Mouse (Mus musculus): ENCODE results near the gene Coa7. TPM values are rescaled to one million over a fixed set of nuclear protein-coding genes. Genes with fewer than 3 reads are reported as not detected.

Gene Coa7
- polyA plus RNA-seq, 1 experiment from 2014 or later, result 48.9 TPM

GRCm38 (mm10) chr4:108369254-108369653 is 41.3 kb downstream of the Coa7 start:
- H3K36me3 ChIP-seq (ENCODE audit: control insufficient read depth, insufficient read depth, low read length), result no peaks in the 10 kb centered on the region
- peaks cover 14 to 18% of the 10 kb centered on the region in 2 experiments for H3K4me1 ChIP-seq (ENCODE audit: control insufficient read depth in 2 of 2, insufficient read depth in 2 of 2, low read length in 2 of 2)
- H3K4me3 ChIP-seq (ENCODE audit: control insufficient read depth in 1 of 2, insufficient read depth in 1 of 2, low read depth in 1 of 2, low read length in 2 of 2), result no peak overlapping the region
- H3K27me3 ChIP-seq (ENCODE audit: control insufficient read depth, insufficient read depth, low read length), result no peaks in the 10 kb centered on the region
- 36% methylated on average over 5 of the region's 5 CpGs for WGBS
- H3K9ac ChIP-seq (ENCODE audit: low read length), result no peak overlapping the region
- ATAC-seq (ENCODE audit: insufficient number of reproducible peaks, insufficient read depth, low FRiP score, low read depth), result no peak
- H3K4me2 ChIP-seq (ENCODE audit: low read length), result no peak overlapping the region
- H3K9me3 ChIP-seq (ENCODE audit: control insufficient read depth, low read length), result no peaks in the 10 kb centered on the region
- H3K27ac ChIP-seq (replicated peaks in 1 of 2; ENCODE audit: control insufficient read depth in 1 of 2, insufficient read depth in 1 of 2, low read depth in 2 of 2, low read length in 2 of 2), result no peak overlapping the region

DNA sequence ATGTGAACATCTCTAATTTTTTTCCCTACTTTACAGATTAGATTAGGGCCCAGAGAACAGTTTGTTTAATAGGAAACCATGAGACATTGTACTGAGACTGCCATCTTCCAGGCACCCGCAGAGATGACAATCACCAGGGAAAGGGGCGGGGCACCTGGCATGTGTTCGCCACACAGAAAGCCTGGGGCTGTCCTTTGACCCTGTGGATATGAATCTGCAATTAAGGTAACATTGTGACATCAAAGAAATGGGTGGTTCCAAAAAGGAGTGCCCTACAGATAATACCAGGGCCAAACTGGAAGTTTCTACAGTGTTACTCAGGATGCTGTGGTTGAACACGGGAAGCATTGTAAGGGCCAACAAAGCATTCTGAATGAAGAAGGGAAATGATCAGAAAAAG is 42.5 kb downstream of the Coa7 start:
- Histone ChIP-seq H3K4me1 (ENCODE audit: control insufficient read depth in 2 of 2, insufficient read depth in 2 of 2, low read length in 2 of 2) (peaks cover 10 to 14% of the 10 kb centered on the region in 2 experiments; a peak in 3 of 4 replicates), H3K9ac (ENCODE audit: low read length) (no peak overlapping the region), H3K4me3 (ENCODE audit: control insufficient read depth in 1 of 2, insufficient read depth in 1 of 2, low read depth in 1 of 2, low read length in 2 of 2) (no peak overlapping the region), H3K4me2 (ENCODE audit: low read length) (no peak overlapping the region), H3K27me3 (ENCODE audit: control insufficient read depth, insufficient read depth, low read length) (no peaks in the 10 kb centered on the region), H3K9me3 (ENCODE audit: control insufficient read depth, low read length) (no peaks in the 10 kb centered on the region), H3K27ac (replicated peaks in 1 of 2; ENCODE audit: control insufficient read depth in 1 of 2, insufficient read depth in 1 of 2, low read depth in 2 of 2, low read length in 2 of 2) (no peak overlapping the region), H3K36me3 (ENCODE audit: control insufficient read depth, insufficient read depth, low read length) (no peaks in the 10 kb centered on the region)
- 67% methylated on average over 4 of the region's 4 CpGs for WGBS
- no peak for ATAC-seq (ENCODE audit: insufficient number of reproducible peaks, insufficient read depth, low FRiP score, low read depth)

- Histone ChIP-seq H3K9ac (ENCODE audit: low read length) (no peak overlapping the region), H3K27ac (replicated peaks in 1 of 2; ENCODE audit: control insufficient read depth in 1 of 2, insufficient read depth in 1 of 2, low read depth in 2 of 2, low read length in 2 of 2) (peak overlapping the region in 1 of 2 experiments; percentile 48; a peak in 1 of 4 replicates), H3K4me2 (ENCODE audit: low read length) (no peak overlapping the region), H3K4me1 (ENCODE audit: control insufficient read depth in 2 of 2, insufficient read depth in 2 of 2, low read length in 2 of 2) (peaks cover 10 to 14% of the 10 kb centered on the region in 2 experiments; a peak in 3 of 4 replicates), H3K4me3 (ENCODE audit: control insufficient read depth in 1 of 2, insufficient read depth in 1 of 2, low read depth in 1 of 2, low read length in 2 of 2) (no peak overlapping the region), H3K9me3 (ENCODE audit: control insufficient read depth, low read length) (no peaks in the 10 kb centered on the region), H3K27me3 (ENCODE audit: control insufficient read depth, insufficient read depth, low read length) (no peaks in the 10 kb centered on the region), H3K36me3 (ENCODE audit: control insufficient read depth, insufficient read depth, low read length) (no peaks in the 10 kb centered on the region)
- 91% methylated on average over 3 of the region's 3 CpGs for WGBS
- no peak for ATAC-seq (ENCODE audit: insufficient number of reproducible peaks, insufficient read depth, low FRiP score, low read depth)
Observed at GRCm38 (mm10) chr4:108371421-108371820, 43.5 kb downstream of the Coa7 start.

DNA sequence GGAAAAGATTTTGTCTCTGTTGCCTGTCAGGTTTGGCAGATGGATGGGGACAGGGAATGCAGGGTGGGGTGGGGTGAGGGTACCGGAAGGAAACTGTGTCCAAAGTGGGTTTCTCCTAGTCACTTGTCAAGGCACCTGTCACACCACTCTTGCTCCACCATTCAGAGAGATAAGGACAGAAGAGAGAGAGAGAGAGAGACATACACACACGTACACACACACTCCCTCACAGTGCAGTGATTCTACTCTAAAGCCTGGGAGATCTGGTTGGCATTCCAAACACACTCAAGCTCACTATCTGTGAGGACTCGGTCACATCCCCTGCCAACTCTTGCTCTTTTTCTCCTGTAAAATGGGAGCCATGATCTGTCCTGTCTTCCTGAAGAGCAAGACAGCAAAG is 44.2 kb downstream of the Coa7 start:
- H3K27ac ChIP-seq (replicated peaks in 1 of 2; ENCODE audit: control insufficient read depth in 1 of 2, insufficient read depth in 1 of 2, low read depth in 2 of 2, low read length in 2 of 2), result peak overlapping the region in 1 of 2 experiments; percentile 48; a peak in 2 of 4 replicates
- peak; percentile 41; the same call in 1 of the 2 replicates for ATAC-seq (ENCODE audit: insufficient number of reproducible peaks, insufficient read depth, low FRiP score, low read depth)

DNA sequence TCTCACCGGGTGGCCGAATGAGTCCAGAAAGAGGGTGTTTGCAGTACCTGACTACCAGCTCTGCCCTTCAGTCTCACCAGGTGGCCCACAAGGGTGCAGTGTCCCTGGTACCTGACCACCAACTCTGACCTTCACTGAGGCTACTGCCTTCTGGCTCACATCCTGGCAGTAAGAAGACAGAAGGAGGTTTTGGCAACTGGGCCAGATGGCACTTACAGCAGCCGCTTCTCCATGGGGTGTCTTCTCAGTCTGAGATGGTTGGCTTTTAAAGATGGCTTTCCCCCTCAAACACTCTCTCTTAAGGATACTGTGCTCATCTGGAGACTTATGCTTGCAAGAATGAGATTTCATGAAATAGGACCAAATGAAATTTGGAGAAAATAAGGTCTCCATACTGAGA is 51.5 kb downstream of the Coa7 start:
- peaks cover 13% of the 10 kb centered on the region for H3K27me3 ChIP-seq (ENCODE audit: control insufficient read depth, insufficient read depth, low read length)
- H3K4me1 ChIP-seq (ENCODE audit: control insufficient read depth in 2 of 2, insufficient read depth in 2 of 2, low read length in 2 of 2), result peaks cover 3 to 12% of the 10 kb centered on the region in 2 experiments; a peak in 3 of 4 replicates
- WGBS, result 75% methylated on average over 3 of the region's 3 CpGs
- H3K9me3 ChIP-seq (ENCODE audit: control insufficient read depth, low read length), result no peaks in the 10 kb centered on the region
- no peak overlapping the region for H3K4me2 ChIP-seq (ENCODE audit: low read length)
- no peak overlapping the region for H3K9ac ChIP-seq (ENCODE audit: low read length)
- H3K27ac ChIP-seq (replicated peaks in 1 of 2; ENCODE audit: control insufficient read depth in 1 of 2, insufficient read depth in 1 of 2, low read depth in 2 of 2, low read length in 2 of 2), result no peak overlapping the region
- ATAC-seq (ENCODE audit: insufficient number of reproducible peaks, insufficient read depth, low FRiP score, low read depth), result no peak
- H3K36me3 ChIP-seq (ENCODE audit: control insufficient read depth, insufficient read depth, low read length), result no peaks in the 10 kb centered on the region
- H3K4me3 ChIP-seq (ENCODE audit: control insufficient read depth in 1 of 2, insufficient read depth in 1 of 2, low read depth in 1 of 2, low read length in 2 of 2), result no peak overlapping the region

More for the DNA sequence above, 44.2 kb downstream of the Coa7 start:
- Histone ChIP-seq H3K9me3 (ENCODE audit: control insufficient read depth, low read length) (no peaks in the 10 kb centered on the region), H3K4me2 (ENCODE audit: low read length) (no peak overlapping the region), H3K4me1 (ENCODE audit: control insufficient read depth in 2 of 2, insufficient read depth in 2 of 2, low read length in 2 of 2) (peaks cover 10 to 14% of the 10 kb centered on the region in 2 experiments; a peak in 3 of 4 replicates), H3K27me3 (ENCODE audit: control insufficient read depth, insufficient read depth, low read length) (no peaks in the 10 kb centered on the region), H3K4me3 (ENCODE audit: control insufficient read depth in 1 of 2, insufficient read depth in 1 of 2, low read depth in 1 of 2, low read length in 2 of 2) (no peak overlapping the region), H3K36me3 (ENCODE audit: control insufficient read depth, insufficient read depth, low read length) (no peaks in the 10 kb centered on the region), H3K9ac (ENCODE audit: low read length) (no peak overlapping the region)
- 10% methylated on average over 3 of the region's 3 CpGs for WGBS

DNA sequence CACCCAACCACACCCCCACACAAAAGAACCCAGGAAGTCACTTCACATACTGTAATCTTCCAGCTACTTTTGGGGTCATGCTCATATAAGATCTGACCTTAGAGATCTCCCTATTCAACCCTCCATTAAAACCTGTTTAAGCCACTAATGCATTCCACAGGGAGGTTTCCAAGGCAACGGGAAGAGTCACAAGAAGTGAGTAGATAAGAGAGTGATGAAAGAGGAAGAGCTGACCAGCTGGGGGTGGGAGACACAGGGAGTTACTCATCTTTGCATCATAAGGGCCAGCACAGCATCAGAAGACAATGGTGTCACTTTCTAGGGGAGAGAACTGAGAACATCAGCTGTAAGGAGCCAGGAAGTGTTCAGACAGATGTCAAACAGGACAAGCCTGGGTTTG is 52.2 kb downstream of the Coa7 start:
- Histone ChIP-seq H3K9me3 (ENCODE audit: control insufficient read depth, low read length) (no peaks in the 10 kb centered on the region), H3K4me3 (ENCODE audit: control insufficient read depth in 1 of 2, insufficient read depth in 1 of 2, low read depth in 1 of 2, low read length in 2 of 2) (no peak overlapping the region), H3K27me3 (ENCODE audit: control insufficient read depth, insufficient read depth, low read length) (peaks cover 13% of the 10 kb centered on the region), H3K27ac (replicated peaks in 1 of 2; ENCODE audit: control insufficient read depth in 1 of 2, insufficient read depth in 1 of 2, low read depth in 2 of 2, low read length in 2 of 2) (no peak overlapping the region), H3K4me2 (ENCODE audit: low read length) (no peak overlapping the region), H3K36me3 (ENCODE audit: control insufficient read depth, insufficient read depth, low read length) (no peaks in the 10 kb centered on the region), H3K9ac (ENCODE audit: low read length) (no peak overlapping the region), H3K4me1 (ENCODE audit: control insufficient read depth in 2 of 2, insufficient read depth in 2 of 2, low read length in 2 of 2) (peaks cover 3 to 12% of the 10 kb centered on the region in 2 experiments; a peak in 3 of 4 replicates)
- ATAC-seq (ENCODE audit: insufficient number of reproducible peaks, insufficient read depth, low FRiP score, low read depth), result no peak
- 5% methylated on average over 1 of the region's 1 CpGs for WGBS

DNA sequence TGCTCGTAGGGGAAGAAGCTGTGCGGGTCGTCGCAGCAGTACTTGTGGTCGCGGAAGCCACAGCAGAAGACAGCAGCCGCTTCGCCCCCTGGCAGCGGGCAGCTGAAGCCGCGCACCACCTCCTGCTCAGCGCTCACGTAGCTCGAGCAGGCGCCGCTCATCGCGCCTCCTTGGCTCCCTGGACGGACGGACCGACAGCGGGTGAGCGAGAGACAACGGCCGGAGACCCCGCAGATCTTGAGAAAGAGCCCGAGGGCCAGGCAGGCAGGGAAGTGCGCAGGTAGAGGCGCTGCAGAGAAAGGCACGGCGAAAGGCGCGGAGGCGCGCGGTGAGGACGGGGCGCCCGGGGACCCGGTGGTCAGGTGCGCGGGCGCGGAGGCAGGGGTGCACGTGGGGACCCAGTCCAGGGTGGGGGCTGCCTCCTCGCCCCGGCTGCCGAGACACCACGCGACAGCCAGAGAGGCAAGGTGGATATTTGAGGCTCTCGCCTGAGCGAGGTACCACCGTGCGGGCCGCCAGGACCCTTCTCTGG is 55.3 kb downstream of the Coa7 start, which contains the start of gene Shisal2a:
Shisal2a (minus strand) TSS at position 167 of the 532 bp plus-strand sequence.
- Histone ChIP-seq H3K9ac (ENCODE audit: low read length) (peak within 1 kb of the TSS; percentile 76), H3K27me3 (ENCODE audit: control insufficient read depth, insufficient read depth, low read length) (peaks cover 13% of the 10 kb centered on the region), H3K9me3 (ENCODE audit: control insufficient read depth, low read length) (no peaks in the 10 kb centered on the region), H3K4me3 (ENCODE audit: control insufficient read depth in 1 of 2, insufficient read depth in 1 of 2, low read depth in 1 of 2, low read length in 2 of 2) (peak within 1 kb of the TSS; percentile 44 to 57), H3K36me3 (ENCODE audit: control insufficient read depth, insufficient read depth, low read length) (no peaks in the 10 kb centered on the region), H3K4me1 (ENCODE audit: control insufficient read depth in 2 of 2, insufficient read depth in 2 of 2, low read length in 2 of 2) (peaks cover 6 to 15% of the 10 kb centered on the region in 2 experiments), H3K4me2 (ENCODE audit: low read length) (peak within 1 kb of the TSS; percentile 93), H3K27ac (replicated peaks in 1 of 2; ENCODE audit: control insufficient read depth in 1 of 2, insufficient read depth in 1 of 2, low read depth in 2 of 2, low read length in 2 of 2) (no peak within 1 kb of the TSS)
- 2% methylated on average over 55 of the region's 55 CpGs for WGBS
- no peak for ATAC-seq (ENCODE audit: insufficient number of reproducible peaks, insufficient read depth, low FRiP score, low read depth)

GRCm38 (mm10) chr4:108386087-108386486 is 58.1 kb downstream of the Coa7 start:
- no peak overlapping the region for H3K27ac ChIP-seq (replicated peaks in 1 of 2; ENCODE audit: control insufficient read depth in 1 of 2, insufficient read depth in 1 of 2, low read depth in 2 of 2, low read length in 2 of 2)
- H3K27me3 ChIP-seq (ENCODE audit: control insufficient read depth, insufficient read depth, low read length), result peaks cover 13% of the 10 kb centered on the region
- H3K9ac ChIP-seq (ENCODE audit: low read length), result no peak overlapping the region
- H3K4me1 ChIP-seq (ENCODE audit: control insufficient read depth in 2 of 2, insufficient read depth in 2 of 2, low read length in 2 of 2), result peaks cover 7 to 16% of the 10 kb centered on the region in 2 experiments
- no peaks in the 10 kb centered on the region for H3K36me3 ChIP-seq (ENCODE audit: control insufficient read depth, insufficient read depth, low read length)
- no peak for ATAC-seq (ENCODE audit: insufficient number of reproducible peaks, insufficient read depth, low FRiP score, low read depth)
- 32% methylated on average over 1 of the region's 1 CpGs for WGBS
- no peak overlapping the region for H3K4me3 ChIP-seq (ENCODE audit: control insufficient read depth in 1 of 2, insufficient read depth in 1 of 2, low read depth in 1 of 2, low read length in 2 of 2)
- no peaks in the 10 kb centered on the region for H3K9me3 ChIP-seq (ENCODE audit: control insufficient read depth, low read length)
- no peak overlapping the region for H3K4me2 ChIP-seq (ENCODE audit: low read length)

Measured in heart, embryonic 14.5 days (tissue).